Mouse (Mus musculus) embryonic facial prominence, embryonic 10.5 days (tissue): Measurements from ENCODE around the gene Gm6217. TPM values are rescaled to one million over a fixed set of nuclear protein-coding genes. Genes with fewer than 3 reads are reported as not detected.
"Not testable (repeated sequence)": the region's sequence is repeated elsewhere in the genome, so short reads cannot be mapped to it uniquely, and the experiment has no call there.

ENCODE experiments used
- DNase-seq: peaks from one replicate; pipeline ENCODE4 v3.0.0-alpha.2; 2017; ENCODE audit warnings: low spot score
- H3K27ac ChIP-seq: fragments of 300-500 bp; sonication (generic); replicated peaks from 2 replicates; pipeline ENCODE4 v1.5.1; 2016; ENCODE audit warnings: mild to moderate bottlenecking
- H3K27me3 ChIP-seq: fragments of 300-500 bp; sonication (generic); replicated peaks from 2 replicates; pipeline ENCODE4 v1.6.1; 2016; ENCODE audit warnings: low read depth, mild to moderate bottlenecking; ENCODE audit not compliant: poor library complexity, severe bottlenecking
- H3K36me3 ChIP-seq: fragments of 300-500 bp; sonication (generic); replicated peaks from 2 replicates; pipeline ENCODE4 v1.6.1; 2016; ENCODE audit warnings: mild to moderate bottlenecking, moderate library complexity
- H3K4me1 ChIP-seq: fragments of 300-500 bp; sonication (generic); 2 replicates; pipeline ENCODE4 v1.6.1; 2016
- H3K4me3 ChIP-seq: fragments of 300-500 bp; sonication (generic); 2 replicates; pipeline ENCODE4 v1.5.1; 2016; ENCODE audit warnings: mild to moderate bottlenecking, moderate library complexity
- H3K9me3 ChIP-seq: fragments of 300-500 bp; sonication (generic); 2 replicates; pipeline ENCODE4 v1.6.1; 2016; ENCODE audit warnings: mild to moderate bottlenecking
- WGBS: fragments of 180-500 bp; shearing (Covaris S2); methylation state at CpG from one replicate; pipeline ENCODE4 v1.1.7; 2016; 5-methylcytosine and 5-hydroxymethylcytosine counted together
- polyA plus RNA-seq: library from polyadenylated mRNA; unstranded; fragments of >200 nt; fragmentation: Nextera tagmentation; extraction: Ambion mirVana; gene quantifications from 2 replicates; pipeline ENCODE4 v1.2.1, GENCODE M21; 2016

Gene Gm6217
- polyA plus RNA-seq, 1 experiment from 2014 or later, result not detected

GRCm38 (mm10) chr1:82942505-82942904 lies 11.3 kb upstream of the Gm6217 start:
- H3K4me1 ChIP-seq, DNase-seq, H3K4me3 ChIP-seq, H3K36me3 ChIP-seq, H3K27me3 ChIP-seq, H3K27ac ChIP-seq: not testable (repeated sequence)
- peaks cover 19% of the 10 kb centered on the region; the same call in 1 of the 2 replicates for H3K9me3 ChIP-seq
- 92% methylated on average over 2 of the region's 2 CpGs for WGBS

GRCm38 (mm10) chr1:82938666-82939065 lies 7.5 kb upstream of the Gm6217 start:
- 96% methylated on average over 5 of the region's 5 CpGs for WGBS
- no peaks in the 10 kb centered on the region for H3K27me3 ChIP-seq
- DNase-seq, result no peak
- H3K4me3 ChIP-seq, result no peak overlapping the region
- H3K27ac ChIP-seq, result no peak overlapping the region
- no peaks in the 10 kb centered on the region for H3K4me1 ChIP-seq
- H3K36me3 ChIP-seq, result no peaks in the 10 kb centered on the region
- H3K9me3 ChIP-seq, result peaks cover 19% of the 10 kb centered on the region; the same call in 1 of the 2 replicates

- H3K36me3 ChIP-seq, H3K27ac ChIP-seq, H3K4me1 ChIP-seq, DNase-seq, H3K9me3 ChIP-seq, H3K4me3 ChIP-seq, H3K27me3 ChIP-seq: not testable (repeated sequence)
- WGBS, result 88% methylated on average over 3 of the region's 3 CpGs
These were observed 641 bp downstream of the Gm6217 start for GRCm38 (mm10) chr1:82930558-82930957.

GRCm38 (mm10) chr1:82924650-82925049 lies 6.5 kb downstream of the Gm6217 start, which contains the start of gene A030014E15Rik:
Gene A030014E15Rik (plus strand): TSS chr1:82924917.
- H3K27ac ChIP-seq, result no peak within 1 kb of the TSS
- H3K36me3 ChIP-seq, result no peaks in the 10 kb centered on the region
- no peak within 1 kb of the TSS for H3K4me3 ChIP-seq
- 95% methylated on average over 6 of the region's 6 CpGs for WGBS
- no peak for DNase-seq
- H3K27me3 ChIP-seq, result no peaks in the 10 kb centered on the region
- H3K4me1 ChIP-seq, result no peaks in the 10 kb centered on the region
- no peaks in the 10 kb centered on the region for H3K9me3 ChIP-seq

GRCm38 (mm10) chr1:82913434-82913833 lies 17.8 kb downstream of the Gm6217 start:
- not testable (repeated sequence) for H3K27me3 ChIP-seq, H3K9me3 ChIP-seq, H3K27ac ChIP-seq, DNase-seq, H3K36me3 ChIP-seq, H3K4me3 ChIP-seq
- WGBS, result 99% methylated on average over 5 of the region's 5 CpGs
- H3K4me1 ChIP-seq, result peaks cover 12% of the 10 kb centered on the region

- DNase-seq, result no peak
- H3K27ac ChIP-seq, result no peak within 1 kb of the TSS
- no peak within 1 kb of the TSS for H3K4me3 ChIP-seq
- H3K9me3 ChIP-seq, result no peaks in the 10 kb centered on the region
- H3K27me3 ChIP-seq, result no peaks in the 10 kb centered on the region
- WGBS, result 87% methylated on average over 3 of the region's 3 CpGs
- no peaks in the 10 kb centered on the region; the same call in 1 of the 2 replicates for H3K36me3 ChIP-seq
- H3K4me1 ChIP-seq, result peaks cover 10% of the 10 kb centered on the region
These were observed 18.2 kb downstream of the Gm6217 start, which contains the start of gene A030005L19Rik for GRCm38 (mm10) chr1:82913025-82913424. Gene A030005L19Rik (plus strand): TSS chr1:82913325.

GRCm38 (mm10) chr1:82905886-82906285 lies 25.3 kb downstream of the Gm6217 start:
- 85% methylated on average over 3 of the region's 3 CpGs for WGBS
- Histone ChIP-seq H3K4me1 (no peaks in the 10 kb centered on the region), H3K9me3 (no peaks in the 10 kb centered on the region), H3K27me3 (no peaks in the 10 kb centered on the region), H3K4me3 (no peak overlapping the region), H3K36me3 (peaks cover 27% of the 10 kb centered on the region), H3K27ac (no peak overlapping the region)
- no peak for DNase-seq

GRCm38 (mm10) chr1:82901201-82901600 lies 30.0 kb downstream of the Gm6217 start:
- no peaks in the 10 kb centered on the region for H3K27me3 ChIP-seq
- DNase-seq, result no peak
- H3K27ac ChIP-seq, result no peak overlapping the region
- H3K36me3 ChIP-seq, result peaks cover 61% of the 10 kb centered on the region
- no peaks in the 10 kb centered on the region for H3K9me3 ChIP-seq
- 90% methylated on average over 3 of the region's 3 CpGs for WGBS
- H3K4me3 ChIP-seq, result no peak overlapping the region
- H3K4me1 ChIP-seq, result no peaks in the 10 kb centered on the region

GRCm38 (mm10) chr1:82900567-82900966 lies 30.6 kb downstream of the Gm6217 start:
- no peaks in the 10 kb centered on the region for H3K27me3 ChIP-seq
- H3K4me3 ChIP-seq, result no peak overlapping the region
- no peaks in the 10 kb centered on the region for H3K9me3 ChIP-seq
- no peak for DNase-seq
- peaks cover 66% of the 10 kb centered on the region for H3K36me3 ChIP-seq
- H3K27ac ChIP-seq, result no peak overlapping the region
- 91% methylated on average over 1 of the region's 1 CpGs for WGBS
- H3K4me1 ChIP-seq, result no peaks in the 10 kb centered on the region

GRCm38 (mm10) chr1:82893269-82893668 lies 37.9 kb downstream of the Gm6217 start:
- WGBS, result 94% methylated on average over 7 of the region's 7 CpGs

More at GRCm38 (mm10) chr1:82893269-82893668, 37.9 kb downstream of the Gm6217 start:
- H3K9me3 ChIP-seq, result no peaks in the 10 kb centered on the region
- no peak overlapping the region for H3K27ac ChIP-seq
- H3K4me3 ChIP-seq, result no peak overlapping the region
- no peaks in the 10 kb centered on the region for H3K27me3 ChIP-seq
- DNase-seq, result no peak
- H3K36me3 ChIP-seq, result peaks cover 81% of the 10 kb centered on the region
- no peaks in the 10 kb centered on the region for H3K4me1 ChIP-seq

Other genes starting within 250 kb of the Gm6217 start
- 193 and 203 TPM in 2 replicates for gene Mff, start 206.5 kb downstream of the Gm6217 start, polyA plus RNA-seq
- gene Tm4sf20, start 162.9 kb downstream of the Gm6217 start, polyA plus RNA-seq, result 0.25 TPM in 1 of 2 replicates, not detected in the other
- gene Gm47791, start 160.2 kb downstream of the Gm6217 start, polyA plus RNA-seq, result not detected in 2 replicates
- gene Agfg1, start 91.9 kb downstream of the Gm6217 start, polyA plus RNA-seq, result 32.3 and 35.4 TPM in 2 replicates
- gene A030005L19Rik, start 18.1 kb downstream of the Gm6217 start, polyA plus RNA-seq, result 0.25 TPM in 1 of 2 replicates, not detected in the other
- gene A030014E15Rik, start 6.5 kb downstream of the Gm6217 start, polyA plus RNA-seq, result not detected in 2 replicates
- gene A030003K21Rik, start 12.0 kb upstream of the Gm6217 start, polyA plus RNA-seq, result not detected in 2 replicates
- not detected in 2 replicates for gene Gm7544, start 24.6 kb upstream of the Gm6217 start, polyA plus RNA-seq
- not detected in 2 replicates for gene Gm47955, start 28.9 kb upstream of the Gm6217 start, polyA plus RNA-seq
- not detected in 2 replicates for gene Gm47959, start 69.1 kb upstream of the Gm6217 start, polyA plus RNA-seq
- gene Slc19a3, start 107.0 kb upstream of the Gm6217 start, polyA plus RNA-seq, result 0.25 and 0.30 TPM in 2 replicates
- not detected in 2 replicates for gene Krtap28-10, start 111.1 kb upstream of the Gm6217 start, polyA plus RNA-seq
- gene Gm47969, start 113.5 kb upstream of the Gm6217 start, polyA plus RNA-seq, result not detected in 2 replicates
- not detected in 2 replicates for gene A030005K14Rik, start 128.0 kb upstream of the Gm6217 start, polyA plus RNA-seq
- gene Krtap28-13, start 129.5 kb upstream of the Gm6217 start, polyA plus RNA-seq, result not detected in 2 replicates
- gene Ccl20, start 185.4 kb upstream of the Gm6217 start, polyA plus RNA-seq, result not detected in 2 replicates
- gene Daw1, start 228.4 kb upstream of the Gm6217 start, polyA plus RNA-seq, result 0.18 TPM in 1 of 2 replicates, not detected in the other